Mouse (Mus musculus) G1E-ER4 (cell line): Measurements from ENCODE around the gene Stat5b. TPM values are rescaled to one million over a fixed set of nuclear protein-coding genes. Genes with fewer than 3 reads are reported as not detected.

Experiments used
- GATA1 ChIP-seq: IDR thresholded peaks from one replicate; pipeline ENCODE4 v1.8.0; 2012; ENCODE audit warnings: low read length, inconsistent platforms
- polyA plus RNA-seq: library from polyadenylated mRNA; stranded (reverse); fragments of >175 nt; gene quantifications from 2 replicates; pipeline ENCODE4 v1.2.3, GENCODE M21; 2012

Gene Stat5b
- polyA plus RNA-seq, 1 experiment, result 31.7 TPM

DNA sequence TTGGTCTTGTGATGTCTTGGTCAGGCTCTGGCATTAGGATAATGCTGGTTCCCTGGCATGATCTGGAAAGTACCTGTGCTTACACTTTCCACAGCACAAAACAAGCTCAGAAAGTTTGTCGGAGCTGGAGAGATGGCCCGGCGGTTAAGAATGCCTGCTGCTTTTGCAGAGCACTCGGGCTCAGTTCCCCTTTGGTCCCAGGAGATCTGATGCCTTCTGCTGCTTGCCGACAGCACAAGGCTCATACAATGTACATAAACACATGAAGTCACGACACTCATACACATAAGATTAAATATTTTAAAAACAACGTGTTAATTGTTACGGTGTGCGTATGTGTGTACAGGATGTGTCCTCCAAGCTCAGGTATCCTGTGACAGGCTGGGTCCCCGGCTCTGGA lies 74.6 kb downstream of the Stat5b start:
- TF ChIP-seq GATA1, result no peak

DNA sequence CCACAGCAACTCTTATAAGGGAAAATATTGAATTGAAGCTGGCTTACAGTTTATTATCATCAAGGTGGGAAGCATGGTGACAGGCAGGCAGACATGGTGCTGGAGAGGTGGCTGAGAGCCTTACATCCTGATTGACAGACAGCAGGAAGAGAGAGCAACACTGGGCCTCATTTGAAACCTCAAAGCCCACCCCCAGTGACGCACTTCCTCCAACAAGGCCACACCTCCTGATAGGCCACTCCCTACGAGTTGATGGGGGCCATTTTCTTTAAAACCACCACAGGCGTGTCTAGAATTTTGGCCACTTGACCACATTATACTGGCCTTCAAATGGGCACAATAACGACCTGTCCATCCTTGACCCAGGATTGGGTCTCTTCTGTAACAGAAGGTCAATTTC lies 76.3 kb downstream of the Stat5b start:
- TF ChIP-seq GATA1, result no peak

DNA sequence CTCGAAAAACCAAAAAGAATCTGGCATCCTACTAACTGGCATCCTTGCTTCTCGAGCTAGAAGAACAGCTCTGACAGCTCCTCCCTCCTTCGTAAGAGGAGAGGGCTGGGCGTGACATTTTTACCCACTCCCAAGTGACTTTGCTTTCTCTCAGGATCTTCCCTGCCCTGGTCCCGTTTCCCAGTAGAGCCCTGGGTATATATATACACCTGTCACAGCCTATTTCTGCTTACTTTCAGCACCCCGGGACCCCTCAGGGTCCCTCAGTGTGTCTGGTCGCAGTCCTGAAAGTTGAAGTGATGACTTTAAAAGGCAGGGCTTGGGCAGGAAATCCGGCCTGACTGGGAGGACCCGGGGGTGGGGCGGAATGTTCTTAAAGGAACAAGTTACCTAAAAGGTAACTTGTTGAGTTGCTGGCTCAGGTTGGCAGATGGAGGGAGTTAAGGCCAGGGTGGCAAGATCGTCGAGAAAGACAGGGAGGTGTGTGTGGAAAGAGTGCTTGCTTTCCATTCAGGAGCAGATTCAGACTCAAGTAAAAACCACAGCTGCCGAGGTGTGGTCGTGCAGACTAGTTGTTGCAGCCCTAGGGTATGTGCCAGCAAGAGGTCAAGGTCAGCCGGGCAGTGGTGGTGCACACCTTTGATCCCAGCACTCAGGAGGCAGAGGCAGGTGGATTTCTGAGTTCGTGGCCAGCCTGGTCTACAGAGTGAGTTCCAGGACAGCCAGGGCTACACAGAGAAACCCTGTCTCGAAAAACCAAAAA lies 79.7 kb downstream of the Stat5b start, which contains the start of gene Ghdc:
Ghdc (minus strand) TSS at position 312 of the 763 bp plus-strand sequence.
- TF ChIP-seq GATA1, result no peak

DNA sequence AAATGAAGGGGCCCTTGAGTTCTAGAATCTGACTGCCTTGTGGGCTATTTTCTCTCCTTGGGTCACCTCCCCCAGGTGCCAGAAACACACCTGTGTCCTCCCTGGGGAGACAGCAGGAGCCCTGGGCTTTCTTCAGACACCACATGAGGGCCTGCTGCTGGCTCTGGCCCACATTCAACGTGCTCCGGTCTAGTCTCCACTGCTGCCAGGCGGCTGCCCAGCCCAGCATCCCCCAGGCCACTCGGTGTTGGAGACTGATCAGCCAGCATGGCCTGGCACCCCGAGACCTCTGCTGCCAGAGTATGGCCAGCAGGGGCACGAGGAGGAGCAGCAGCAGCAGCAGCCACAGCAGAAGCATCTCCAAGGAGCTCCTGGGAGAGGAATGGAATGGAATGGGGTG lies 80.5 kb downstream of the Stat5b start:
- no peak for TF ChIP-seq GATA1

DNA sequence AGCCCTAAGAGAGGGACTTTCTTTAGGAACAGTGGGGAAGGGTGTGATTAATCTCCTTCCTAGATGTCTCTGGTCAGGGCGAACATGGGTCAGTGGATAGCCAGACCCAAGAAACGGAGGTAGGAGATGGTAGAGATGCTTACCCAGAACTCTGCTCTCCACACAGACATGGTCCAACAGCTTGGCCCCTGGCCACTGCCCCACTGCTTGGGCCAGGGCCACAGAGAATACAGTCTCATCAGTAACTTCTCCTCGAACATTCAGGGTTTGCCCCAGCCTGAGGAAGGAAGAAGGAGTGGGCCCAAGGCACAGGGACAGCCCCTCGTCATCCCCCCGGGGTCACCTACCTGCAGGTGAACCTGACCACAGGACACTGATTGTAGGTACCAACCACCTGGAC lies 82.7 kb downstream of the Stat5b start:
- TF ChIP-seq GATA1, result no peak

DNA sequence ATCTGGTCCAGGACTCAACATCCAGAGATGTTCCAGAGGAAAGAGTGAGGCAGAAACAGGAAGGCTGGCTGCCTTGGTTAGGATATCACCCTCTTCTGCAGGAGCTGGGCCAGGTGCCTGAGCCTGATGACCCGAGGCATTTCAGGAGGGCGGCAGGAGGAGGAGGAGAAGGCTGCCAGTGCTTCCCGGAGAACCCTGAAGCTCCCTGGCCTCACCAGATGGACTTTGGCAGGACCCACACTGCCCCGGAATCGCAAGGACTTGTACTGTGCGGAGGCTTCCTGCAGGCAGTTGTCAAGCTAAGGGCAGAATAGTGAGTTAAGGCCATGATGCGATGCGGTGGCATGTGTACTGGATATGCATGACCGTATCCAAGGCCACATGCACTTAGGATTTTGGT lies 83.8 kb downstream of the Stat5b start:
- no peak for TF ChIP-seq GATA1

DNA sequence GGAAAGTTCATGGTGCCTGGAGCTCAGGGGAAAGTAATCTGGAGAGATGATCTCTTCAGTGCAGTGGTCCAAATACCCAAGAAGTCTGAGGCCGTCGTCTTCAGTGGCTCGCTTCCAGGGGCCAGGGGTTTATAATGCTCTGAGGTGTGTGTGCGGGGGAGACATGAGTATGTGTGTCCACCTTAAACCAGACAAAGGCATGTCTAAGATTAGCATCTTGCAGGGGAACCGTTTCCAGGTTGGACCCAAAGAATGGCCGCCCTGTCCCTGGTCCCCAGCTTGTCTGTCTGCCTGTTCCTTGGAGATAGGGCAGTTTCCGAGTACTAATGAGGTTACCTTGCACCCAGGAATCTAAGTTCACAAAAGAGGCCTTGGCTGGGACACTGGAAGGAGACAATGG lies 87.7 kb downstream of the Stat5b start, which contains the start of gene Hcrt:
Hcrt (minus strand) TSS at position 101 of the 400 bp plus-strand sequence.
- no peak for TF ChIP-seq GATA1

DNA sequence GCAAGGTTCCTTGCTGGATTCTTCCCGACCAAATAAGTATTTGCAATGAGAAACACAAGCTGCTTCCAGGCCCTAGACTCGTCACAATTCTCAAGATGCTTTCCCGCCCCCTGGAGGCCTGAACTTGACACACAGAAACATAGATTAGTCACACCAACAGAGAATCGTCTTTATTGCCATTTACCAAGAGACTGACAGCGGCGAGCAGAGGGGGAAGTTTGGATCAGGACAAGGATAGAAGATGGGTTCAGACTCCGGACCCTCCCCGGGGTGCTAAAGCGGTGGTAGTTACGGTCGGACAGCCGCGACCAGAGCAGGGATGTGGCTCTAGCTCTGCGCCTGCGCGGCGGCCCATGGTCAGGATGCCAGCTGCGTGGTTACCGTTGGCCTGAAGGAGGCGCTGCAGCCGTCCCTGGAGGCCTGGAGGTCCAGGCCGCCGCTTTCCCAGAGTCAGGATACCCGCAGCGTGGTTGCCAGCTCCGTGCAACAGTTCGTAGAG lies 88.9 kb downstream of the Stat5b start:
- no peak for TF ChIP-seq GATA1

DNA sequence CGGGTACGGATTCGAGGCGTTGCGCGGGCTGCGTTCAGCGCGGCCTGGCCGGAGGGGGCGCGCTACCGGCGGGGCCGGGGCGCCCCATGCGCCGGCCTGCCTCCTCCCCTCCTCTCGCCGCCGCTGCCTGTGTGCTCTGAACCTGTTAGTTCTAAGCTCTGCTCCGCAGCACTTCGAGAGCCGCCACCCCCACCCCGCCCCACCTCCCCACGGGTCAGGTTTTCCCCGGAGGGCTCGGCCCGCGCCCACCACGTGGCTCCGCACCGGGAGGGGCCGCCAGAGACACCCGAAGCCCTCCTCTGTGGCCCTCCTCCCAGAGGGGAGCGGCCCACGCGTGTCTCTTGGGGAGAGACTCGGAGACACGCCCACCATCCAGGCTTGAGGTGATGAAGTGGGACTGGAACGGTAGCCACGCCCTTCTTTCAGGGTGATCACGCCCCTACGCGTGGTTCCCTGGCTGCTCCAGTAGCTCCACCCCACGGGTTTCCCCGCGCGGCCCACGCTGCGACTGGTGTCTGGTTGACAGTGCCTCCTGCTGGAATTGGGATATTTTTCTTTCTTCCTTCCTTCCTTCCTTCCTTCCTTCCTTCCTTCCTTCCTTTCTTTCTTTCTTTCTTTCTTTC lies 90.8 kb downstream of the Stat5b start, which contains the start of gene Kcnh4:
Kcnh4 (minus strand) TSS at position 332 of the 623 bp plus-strand sequence.
- TF ChIP-seq GATA1, result no peak

DNA sequence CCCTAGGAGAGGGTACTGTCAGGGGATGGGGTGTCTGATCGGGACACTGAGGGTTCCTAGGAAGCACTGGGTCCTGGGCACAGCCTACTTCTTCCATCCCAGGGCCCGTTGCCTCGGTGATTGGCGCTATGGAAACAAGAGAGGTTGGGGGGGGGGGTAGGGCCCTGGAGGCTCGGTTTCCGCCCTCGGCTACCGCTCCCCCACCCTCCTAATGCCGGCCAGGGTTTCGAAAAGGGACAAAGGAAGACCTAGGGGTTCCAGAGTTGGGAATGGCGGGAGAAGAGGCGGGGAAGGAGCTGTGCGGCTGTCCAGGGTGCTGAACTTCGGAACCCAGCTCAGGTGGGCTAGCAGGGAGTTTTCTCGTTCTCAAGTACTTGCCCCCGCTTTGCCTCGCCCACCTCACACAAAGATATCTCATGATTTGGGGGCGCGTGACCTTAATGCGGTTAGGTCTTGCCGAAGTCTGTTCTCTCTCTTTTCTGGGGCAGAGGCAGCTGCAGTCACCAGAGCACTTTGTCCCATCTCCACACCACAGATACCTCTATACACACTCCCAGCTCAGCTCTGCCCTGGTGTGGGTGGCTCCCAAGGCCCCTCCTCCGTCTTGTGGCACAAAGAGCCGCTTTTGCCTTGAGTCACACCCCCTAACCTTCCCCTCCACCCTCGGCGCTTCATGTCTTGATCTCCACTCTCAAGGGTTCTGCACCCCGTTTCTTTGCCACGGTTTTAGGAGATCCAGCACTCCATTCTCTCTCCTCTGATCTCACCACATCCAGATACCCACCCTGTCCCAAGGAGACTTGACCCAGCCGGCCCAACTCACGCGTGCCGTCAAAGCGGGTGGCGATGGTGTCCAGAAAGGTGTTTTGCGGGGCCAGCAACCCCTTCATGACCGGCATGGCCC lies 91.6 kb downstream of the Stat5b start:
- TF ChIP-seq GATA1, result no peak

DNA sequence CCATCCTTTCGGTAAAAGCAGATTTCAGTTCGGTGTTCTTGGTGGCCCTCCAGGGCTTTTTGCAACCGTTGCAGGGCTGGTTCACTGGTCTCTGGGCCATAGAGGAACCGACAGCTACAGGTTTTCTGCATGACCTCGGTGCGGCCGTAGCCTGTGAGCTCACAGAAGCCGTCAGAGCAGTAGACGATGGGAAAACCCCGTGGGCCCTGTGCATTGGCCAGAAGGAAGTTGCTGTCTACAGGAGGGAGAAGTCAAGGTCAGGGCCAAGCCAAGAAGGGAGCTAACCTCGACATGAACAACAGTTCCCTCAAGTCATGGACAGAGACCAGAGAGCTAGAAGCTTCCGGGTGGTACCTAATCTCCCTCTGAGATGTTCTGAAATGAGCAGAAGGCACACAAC lies 93.0 kb downstream of the Stat5b start:
- no peak for TF ChIP-seq GATA1

DNA sequence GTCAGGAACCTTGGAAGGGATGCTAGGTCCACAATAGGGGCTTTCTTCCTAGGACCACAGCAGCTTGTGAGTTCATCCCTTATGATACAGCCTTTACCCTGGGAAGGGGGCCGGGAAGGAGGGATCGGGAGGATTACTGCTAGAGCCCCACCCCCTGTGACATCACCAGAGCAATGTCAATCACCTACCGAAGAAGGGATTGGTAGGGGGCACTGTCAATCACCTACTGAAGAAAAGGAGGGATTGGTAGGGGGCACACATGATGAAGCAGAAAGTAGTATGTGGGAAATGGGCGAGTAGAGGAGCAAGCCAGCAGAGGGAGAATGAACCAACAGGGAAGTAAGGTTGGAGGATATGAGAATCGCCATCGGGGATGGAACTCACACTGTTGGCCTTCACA lies 94.0 kb downstream of the Stat5b start:
- no peak for TF ChIP-seq GATA1

DNA sequence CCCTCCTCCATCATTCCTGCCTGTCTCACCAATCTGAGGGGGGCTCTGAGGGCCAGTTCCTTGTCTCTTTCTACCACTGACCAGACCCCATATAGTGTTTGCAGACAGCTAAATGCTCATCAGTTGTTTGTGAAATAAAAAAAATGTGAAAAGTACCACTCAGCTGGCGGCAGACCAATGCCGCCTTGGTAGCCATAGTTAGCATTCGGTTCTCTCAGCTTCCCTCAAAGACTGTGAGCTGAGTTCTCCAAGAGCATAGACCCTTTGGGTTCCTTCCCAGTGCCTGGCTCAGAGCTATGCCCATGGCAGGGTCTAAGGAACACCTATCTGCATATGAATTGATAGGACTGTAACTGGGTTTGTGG lies 95.8 kb downstream of the Stat5b start:
- TF ChIP-seq GATA1, result no peak

DNA sequence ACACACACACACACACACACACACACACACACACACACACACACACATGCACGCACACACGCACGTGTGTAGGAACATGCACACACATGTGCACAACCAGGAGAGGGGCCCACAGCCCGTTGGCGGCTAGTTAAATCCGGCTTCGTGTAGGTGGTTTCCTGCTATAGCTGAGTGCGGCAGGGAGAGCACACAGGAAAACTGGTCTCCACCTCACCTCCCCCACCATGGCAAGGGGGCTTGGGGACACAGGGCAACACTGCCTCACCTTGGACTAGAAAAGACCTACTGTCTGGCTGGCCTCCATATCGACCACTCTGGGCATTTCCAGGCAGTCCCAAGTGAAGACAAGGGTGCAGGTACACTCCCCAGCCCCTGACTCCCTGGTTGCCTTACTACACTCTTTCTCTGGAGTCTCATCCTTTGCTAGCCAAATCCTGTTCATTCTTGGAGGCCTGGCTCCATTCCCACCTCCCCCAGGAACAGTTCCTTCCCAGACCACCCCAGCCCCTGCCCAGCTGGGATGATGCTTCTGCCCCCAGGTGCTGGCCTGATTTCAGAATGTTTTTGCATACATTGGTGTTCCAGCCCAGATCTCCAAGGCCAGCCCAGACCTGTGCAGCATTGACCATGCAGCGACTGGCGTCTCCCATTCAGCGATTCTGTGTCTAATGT lies 96.4 kb downstream of the Stat5b start:
- TF ChIP-seq GATA1, result no peak

DNA sequence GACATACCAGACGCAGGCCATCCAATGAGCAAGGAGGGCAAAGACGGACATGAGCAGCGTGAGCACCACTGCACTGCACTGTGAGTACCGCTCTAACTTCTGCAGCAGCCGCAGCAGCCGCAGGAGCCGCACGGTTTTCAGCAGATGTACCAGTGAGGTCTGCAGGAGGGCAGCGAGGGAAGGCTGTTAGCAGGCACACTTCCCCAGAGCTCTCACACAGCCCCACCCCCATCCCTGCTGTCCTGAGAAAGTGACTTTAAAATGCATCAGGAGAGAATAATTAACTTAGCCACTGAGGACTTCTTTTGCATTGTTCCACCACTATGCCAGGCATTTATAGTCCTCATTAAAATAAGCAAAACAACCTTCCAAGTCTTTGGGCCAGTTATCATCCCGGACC lies 98.2 kb downstream of the Stat5b start:
- TF ChIP-seq GATA1, result no peak
